Mouse (Mus musculus): ENCODE measurements at regions not wholly inside any gene's neighbourhood (a gene's known extent, or its start where the extent isn't known, plus 50 kb on each side); places are given as distances from the start of the nearest gene placed in this dataset.

- TF ChIP-seq EP300 (IDR thresholded peaks at IDR 0.05; ENCODE audit: insufficient read depth, low read depth, low read length) (no peak), CTCF (IDR thresholded peaks at IDR 0.05; ENCODE audit: low read depth, low read length) (no peak), POLR2A (IDR thresholded peaks at IDR 0.05; ENCODE audit: insufficient read depth, low read length) (no peak)
Measured at GRCm38 (mm10) chr12:77968543-77968942, 225.5 kb upstream of the Gm6657 start.
